Mouse (Mus musculus) heart, embryonic 14.5 days (tissue): ENCODE measurements around the gene Gca. TPM values are rescaled to one million over a fixed set of nuclear protein-coding genes. Genes with fewer than 3 reads are reported as not detected.

Source experiments
- ATAC-seq: fragments of 200-750 bp; cut with Nextera tagmentation; 2 replicates; pipeline ENCODE4 v1.8.0; 2017; ENCODE audit warnings: low read depth, moderate TSS enrichment; ENCODE audit not compliant: insufficient number of reproducible peaks, insufficient read depth, low FRiP score
- H3K27ac ChIP-seq, 2 experiments: fragments of 200-500 bp in 1 of 2; fragments of 300-500 bp in 1 of 2; sonication (generic) in 1 of 2; replicated peaks in 1 of 2; 2 replicates each; pipeline ENCODE4 v1.5.1; 2012 to 2014; ENCODE audit warnings: low read depth in 2 of 2, low read length in 2 of 2, control low read depth in 1 of 2, mild to moderate bottlenecking in 1 of 2, mixed read lengths in 1 of 2; ENCODE audit not compliant: control insufficient read depth in 1 of 2, insufficient read depth in 1 of 2
- H3K27me3 ChIP-seq: fragments of 300-500 bp; sonication (generic); 2 replicates; pipeline ENCODE4 v1.6.1; 2014; ENCODE audit warnings: mild to moderate bottlenecking, low read length, control low read depth; ENCODE audit not compliant: control insufficient read depth, insufficient read depth
- H3K36me3 ChIP-seq: fragments of 300-500 bp; sonication (generic); 2 replicates; pipeline ENCODE4 v1.6.1; 2014; ENCODE audit warnings: mild to moderate bottlenecking, control low read depth, low read length, mixed read lengths; ENCODE audit not compliant: control insufficient read depth, insufficient read depth
- H3K4me1 ChIP-seq, 2 experiments: fragments of 200-500 bp in 1 of 2; fragments of 300-500 bp in 1 of 2; sonication (generic) in 1 of 2; 2 replicates each; pipeline ENCODE4 v1.6.1; 2012 to 2014; ENCODE audit warnings: low read length in 2 of 2, control low read depth in 1 of 2, mixed read lengths in 1 of 2; ENCODE audit not compliant: control insufficient read depth in 2 of 2, insufficient read depth in 2 of 2
- H3K4me2 ChIP-seq: fragments of 300-500 bp; sonication (generic); 2 replicates; pipeline ENCODE4 v1.6.1; 2014; ENCODE audit warnings: mild to moderate bottlenecking, low read length
- H3K4me3 ChIP-seq, 2 experiments: fragments of 200-500 bp in 1 of 2; fragments of 300-500 bp in 1 of 2; sonication (generic) in 1 of 2; 2 replicates each; pipeline ENCODE4 v1.5.1; 2012 to 2014; ENCODE audit warnings: low read length in 2 of 2, mild to moderate bottlenecking in 2 of 2, control low read depth in 1 of 2, low read depth in 1 of 2, moderate library complexity in 1 of 2; ENCODE audit not compliant: control insufficient read depth in 1 of 2, insufficient read depth in 1 of 2
- H3K9ac ChIP-seq: fragments of 300-500 bp; sonication (generic); 2 replicates; pipeline ENCODE4 v1.6.1; 2014; ENCODE audit warnings: mild to moderate bottlenecking, low read length
- H3K9me3 ChIP-seq: fragments of 300-500 bp; sonication (generic); 2 replicates; pipeline ENCODE4 v1.6.1; 2016; ENCODE audit warnings: low read length, control low read depth; ENCODE audit not compliant: control insufficient read depth
- WGBS: fragments of 180-500 bp; shearing (Covaris S2); extraction: QIAGEN DNeasy Blood & Tissue Kit; methylation state at CpG from one replicate; pipeline ENCODE4 v1.1.7; 2014; 5-methylcytosine and 5-hydroxymethylcytosine counted together
- polyA plus RNA-seq: library from polyadenylated mRNA; unstranded; fragments of >200 nt; fragmentation: Nextera tagmentation; extraction: Ambion mirVana; gene quantifications from 2 replicates; pipeline ENCODE4 v1.2.1, GENCODE M21; 2014

Gca gene
- 19.1 and 20.1 TPM in 2 replicates for polyA plus RNA-seq

- ATAC-seq, result peak; percentile 90
- no peaks in the 10 kb centered on the region for H3K27me3 ChIP-seq
- H3K4me1 ChIP-seq, result 0 out of 4 replicates have a peak, but pooled peaks cover 0 to 2% of the 10 kb centered on the region in 2 experiments
- under 1% methylated on average over 43 of the region's 43 CpGs for WGBS
- no peaks in the 10 kb centered on the region for H3K36me3 ChIP-seq
- H3K9ac ChIP-seq, result peak within 1 kb of the TSS; percentile 75
- peak within 1 kb of the TSS; percentile 81 for H3K4me2 ChIP-seq
- H3K4me3 ChIP-seq, result peak within 1 kb of the TSS; percentile 68 to 93
- 0 out of 4 replicates have a peak within 1 kb of the TSS, but pooled peaks of 1 of the 2 experiments have one; percentile 27 for H3K27ac ChIP-seq
- no peaks in the 10 kb centered on the region for H3K9me3 ChIP-seq
Observed at GRCm38 (mm10) chr2:62664135-62664670, at the start of gene Gca. TSS of gene Gca (plus strand) at chr2:62664285.

GRCm38 (mm10) chr2:62618934-62619341 is 45.1 kb upstream of the Gca start:
- 29% methylated on average over 7 of the region's 7 CpGs for WGBS
- no peaks in the 10 kb centered on the region for H3K27me3 ChIP-seq
- no peak overlapping the region for H3K27ac ChIP-seq
- no peaks in the 10 kb centered on the region for H3K36me3 ChIP-seq
- no peaks in the 10 kb centered on the region for H3K9me3 ChIP-seq
- no peak overlapping the region for H3K4me3 ChIP-seq
- ATAC-seq, result no peak
- H3K4me1 ChIP-seq, result no peaks in the 10 kb centered on the region
- H3K4me2 ChIP-seq, result no peak overlapping the region
- no peak overlapping the region for H3K9ac ChIP-seq

GRCm38 (mm10) chr2:62619679-62620078 is 44.4 kb upstream of the Gca start:
- Histone ChIP-seq H3K4me2 (no peak overlapping the region), H3K36me3 (no peaks in the 10 kb centered on the region), H3K27me3 (no peaks in the 10 kb centered on the region), H3K27ac (no peak overlapping the region), H3K9me3 (no peaks in the 10 kb centered on the region), H3K4me1 (no peaks in the 10 kb centered on the region), H3K9ac (no peak overlapping the region), H3K4me3 (no peak overlapping the region)
- ATAC-seq, result no peak
- WGBS, result 35% methylated on average over 2 of the region's 2 CpGs

- 80% methylated on average over 8 of the region's 8 CpGs for WGBS
- no peak overlapping the region for H3K9ac ChIP-seq
- no peak overlapping the region for H3K4me2 ChIP-seq
- H3K27me3 ChIP-seq, result no peaks in the 10 kb centered on the region
- ATAC-seq, result no peak
- no peak overlapping the region for H3K27ac ChIP-seq
- no peaks in the 10 kb centered on the region for H3K36me3 ChIP-seq
- H3K9me3 ChIP-seq, result no peaks in the 10 kb centered on the region
- H3K4me3 ChIP-seq, result no peak overlapping the region
- no peaks in the 10 kb centered on the region for H3K4me1 ChIP-seq
Observed at GRCm38 (mm10) chr2:62623024-62623441, 41.1 kb upstream of the Gca start.

- no peak overlapping the region for H3K4me2 ChIP-seq
- H3K4me3 ChIP-seq, result no peak overlapping the region
- 9% methylated on average over 5 of the region's 5 CpGs for WGBS
- ATAC-seq, result no peak
- no peaks in the 10 kb centered on the region for H3K36me3 ChIP-seq
- H3K27ac ChIP-seq, result no peak overlapping the region
- no peaks in the 10 kb centered on the region for H3K9me3 ChIP-seq
- no peaks in the 10 kb centered on the region for H3K27me3 ChIP-seq
- H3K9ac ChIP-seq, result no peak overlapping the region
- H3K4me1 ChIP-seq, result no peaks in the 10 kb centered on the region
Observed at GRCm38 (mm10) chr2:62627728-62628127, 36.4 kb upstream of the Gca start.

- H3K9me3 ChIP-seq, result no peaks in the 10 kb centered on the region
- H3K27me3 ChIP-seq, result no peaks in the 10 kb centered on the region
- no peaks in the 10 kb centered on the region for H3K36me3 ChIP-seq
- no peak overlapping the region for H3K4me3 ChIP-seq
- WGBS, result 89% methylated on average over 5 of the region's 5 CpGs
- no peak overlapping the region for H3K27ac ChIP-seq
- no peak for ATAC-seq
- H3K4me1 ChIP-seq, result no peaks in the 10 kb centered on the region
- no peak overlapping the region for H3K4me2 ChIP-seq
- no peak overlapping the region for H3K9ac ChIP-seq
Observed at GRCm38 (mm10) chr2:62628356-62628755, 35.7 kb upstream of the Gca start.

GRCm38 (mm10) chr2:62630446-62630845 is 33.6 kb upstream of the Gca start:
- WGBS, result 19% methylated on average over 6 of the region's 6 CpGs
- H3K9me3 ChIP-seq, result no peaks in the 10 kb centered on the region
- no peak overlapping the region for H3K4me3 ChIP-seq
- H3K27me3 ChIP-seq, result no peaks in the 10 kb centered on the region
- H3K4me2 ChIP-seq, result no peak overlapping the region
- ATAC-seq, result no peak
- no peaks in the 10 kb centered on the region for H3K36me3 ChIP-seq
- no peaks in the 10 kb centered on the region for H3K4me1 ChIP-seq
- no peak overlapping the region for H3K27ac ChIP-seq
- no peak overlapping the region for H3K9ac ChIP-seq

- Histone ChIP-seq H3K36me3 (no peaks in the 10 kb centered on the region), H3K27me3 (no peaks in the 10 kb centered on the region), H3K9ac (no peak overlapping the region), H3K9me3 (no peaks in the 10 kb centered on the region), H3K27ac (no peak overlapping the region), H3K4me1 (0 out of 4 replicates have a peak, but pooled peaks cover 0 to 3% of the 10 kb centered on the region in 2 experiments), H3K4me3 (no peak overlapping the region), H3K4me2 (no peak overlapping the region)
- WGBS, result 88% methylated on average over 2 of the region's 2 CpGs
- ATAC-seq, result no peak
Observed at GRCm38 (mm10) chr2:62639869-62640268, 24.2 kb upstream of the Gca start.
